ENCODE assay signal across 21 mouse cellular contexts in genomic region chr2:12170221-12170620, GRCm38 (mm10).
A peak's percentile ranks its signal among the peaks of the same experiment; 100 is the strongest.
DNase-seq lines count a peak whose midpoint lies in the region; ATAC-seq and TF ChIP-seq lines count a peak whose summit lies in the region.
"Had no signal": no experiment of that assay in that cellular context is flagged by ENCODE, and none has a peak within 500 bp of the region (broad histone marks: within the 10 kb centered on the region; RNA-seq: fewer than 3 reads in every experiment).

No protein-coding gene starts in this region.

- no peak for TF ChIP-seq POLR2A in embryonic fibroblast, embryonic 13.5 days (IDR thresholded peaks at IDR 0.05; ENCODE audit: low read depth, low read length)

- H3K9ac ChIP-seq in kidney, embryonic 14.5 days (ENCODE audit: low read depth, low read length) = no peak overlapping the region
- H3K9ac ChIP-seq: embryonic facial prominence, embryonic 12.5 days; forebrain, embryonic 13.5 days; forebrain, postnatal 0 days; heart, embryonic 15.5 days; hindbrain, embryonic 14.5 days had no signal

- H3K9me3 ChIP-seq in kidney, embryonic 14.5 days (ENCODE audit: control insufficient read depth, low read length) = no peaks in the 10 kb centered on the region
- H3K9me3 ChIP-seq: embryonic facial prominence, embryonic 12.5 days; forebrain, embryonic 13.5 days; heart, embryonic 10.5 days; heart, embryonic 15.5 days had no signal

- peak; percentile 98 for ATAC-seq in frontal cortex, adult (ENCODE audit: low TSS enrichment)
- no peak for ATAC-seq in granulocyte monocyte progenitor cell, adult 5-6 weeks (replicated peaks; ENCODE audit: poor library complexity, severe bottlenecking)
- no peak for ATAC-seq in kidney, embryonic 14.5 days (ENCODE audit: low FRiP score, low TSS enrichment)
- ATAC-seq: forebrain, embryonic 13.5 days; forebrain, postnatal 0 days; intestine, embryonic 16.5 days had no signal

- H3K36me3 ChIP-seq in kidney, embryonic 14.5 days (ENCODE audit: control insufficient read depth, insufficient read depth, low read length) = peaks cover 7% of the 10 kb centered on the region; the same call in 1 of the 2 replicates
- H3K36me3 ChIP-seq: heart, embryonic 10.5 days; heart, embryonic 15.5 days had no signal

- no peak overlapping the region for H3K4me3 ChIP-seq in embryonic fibroblast, embryonic 13.5 days (ENCODE audit: insufficient read depth, low read length)
- no peak overlapping the region for H3K4me3 ChIP-seq in kidney, embryonic 14.5 days (ENCODE audit: low read length)
- H3K4me3 ChIP-seq: embryonic facial prominence, embryonic 12.5 days; forebrain, embryonic 13.5 days; heart, embryonic 10.5 days; heart, embryonic 15.5 days had no signal

- no peak for DNase-seq in frontal cortex, postnatal 14 days (ENCODE audit: low spot score in 2 of 2)
- peak; percentile 72 for DNase-seq in NIH3T3 (ENCODE audit: low read depth)
- peak; percentile 54 for DNase-seq in telencephalon, adult 2 months (ENCODE audit: low read depth, low spot score)
- DNase-seq in left cerebral cortex, adult 8-10 months (ENCODE audit: low spot score in 2 of 2) = no peak
- DNase-seq: adrenal gland, postnatal 14 days; cerebellum, adult 2 months; cerebellum, postnatal 10 days; forebrain, postnatal 0 days; gastrocnemius, postnatal 36 days; heart, adult 18-20 months; heart, postnatal 14 days had no signal

- peaks cover 6% of the 10 kb centered on the region for H3K4me1 ChIP-seq in embryonic fibroblast, embryonic 13.5 days (ENCODE audit: control insufficient read depth, insufficient read depth, low read length)
- H3K4me1 ChIP-seq in kidney, embryonic 14.5 days (ENCODE audit: control insufficient read depth, insufficient read depth, low read length) = no peaks in the 10 kb centered on the region
- H3K4me1 ChIP-seq: embryonic facial prominence, embryonic 12.5 days; forebrain, embryonic 13.5 days; heart, embryonic 10.5 days; heart, embryonic 15.5 days had no signal

- peak overlapping the region; percentile 96 for H3K27ac ChIP-seq in embryonic fibroblast, embryonic 13.5 days (ENCODE audit: insufficient read depth, low read length)
- no peak overlapping the region for H3K27ac ChIP-seq in kidney, embryonic 14.5 days (ENCODE audit: low read depth, low read length)
- H3K27ac ChIP-seq: embryonic facial prominence, embryonic 12.5 days; forebrain, embryonic 13.5 days; heart, embryonic 10.5 days; heart, embryonic 15.5 days; hindbrain, embryonic 14.5 days had no signal

- TF ChIP-seq CTCF in embryonic fibroblast, embryonic 13.5 days (IDR thresholded peaks at IDR 0.05; ENCODE audit: borderline replicate concordance, insufficient read depth, low read length) = no peak

- H3K4me2 ChIP-seq in kidney, embryonic 14.5 days (replicated peaks; ENCODE audit: low read depth, low read length) = no peak overlapping the region
- H3K4me2 ChIP-seq: embryonic facial prominence, embryonic 12.5 days; forebrain, embryonic 13.5 days; heart, embryonic 15.5 days; hindbrain, embryonic 14.5 days had no signal

- no peaks in the 10 kb centered on the region for H3K27me3 ChIP-seq in kidney, embryonic 14.5 days (ENCODE audit: control insufficient read depth, insufficient read depth, low read length)
- H3K27me3 ChIP-seq: embryonic facial prominence, embryonic 12.5 days; forebrain, embryonic 13.5 days; heart, embryonic 15.5 days had no signal

Comparison
In these comparisons a context has a peak if more than half of its experiments do, and no peak if none do; other contexts are left out.
1. DNase-seq: peak in NIH3T3 (single experiment) and telencephalon, adult 2 months (single experiment); none in frontal cortex, postnatal 14 days (0 of 2) and left cerebral cortex, adult 8-10 months (0 of 2).